Mouse (Mus musculus) Muller cell, postnatal 12 days (primary cell): Measurements from ENCODE around the gene B2m.

ENCODE experiments used
- DNase-seq: peaks from one replicate; pipeline ENCODE4 v3.0.0-alpha.2; 2015; ENCODE audit errors: inconsistent ontology term

Gene B2m

GRCm38 (mm10) chr2:122194509-122194929 is 47.0 kb downstream of the B2m start:
- DNase-seq = peak; percentile 43

- no peak for DNase-seq
Observed at GRCm38 (mm10) chr2:122201501-122201900, 54.0 kb downstream of the B2m start.
